Mouse (Mus musculus) forebrain, embryonic 10.5 days (tissue): ENCODE measurements at regions not wholly inside any gene's neighbourhood (a gene's known extent, or its start where the extent isn't known, plus 50 kb on each side); places are given as distances from the start of the nearest gene placed in this dataset.

Experiments used
- DNase-seq: peaks from one replicate; pipeline ENCODE4 v3.0.0-alpha.2; 2017; ENCODE audit warnings: low spot score; ENCODE audit errors: extremely low spot score
- H3K27ac ChIP-seq: fragments of 300-500 bp; sonication (generic); 2 replicates; pipeline ENCODE4 v1.5.1; 2016; ENCODE audit warnings: mild to moderate bottlenecking
- H3K27me3 ChIP-seq: fragments of 300-500 bp; sonication (generic); 2 replicates; pipeline ENCODE4 v1.6.1; 2016; ENCODE audit warnings: mild to moderate bottlenecking; ENCODE audit not compliant: poor library complexity, severe bottlenecking
- H3K36me3 ChIP-seq: fragments of 300-500 bp; sonication (generic); replicated peaks from 2 replicates; pipeline ENCODE4 v1.6.1; 2016; ENCODE audit warnings: mild to moderate bottlenecking, moderate library complexity
- H3K4me1 ChIP-seq: fragments of 300-500 bp; sonication (generic); 2 replicates; pipeline ENCODE4 v1.6.1; 2016
- H3K4me3 ChIP-seq: fragments of 300-500 bp; sonication (generic); 2 replicates; pipeline ENCODE4 v1.5.1; 2016; ENCODE audit warnings: mild to moderate bottlenecking, moderate library complexity
- H3K9me3 ChIP-seq: fragments of 300-500 bp; sonication (generic); 2 replicates; pipeline ENCODE4 v1.6.1; 2016; ENCODE audit warnings: mild to moderate bottlenecking, moderate library complexity
- WGBS: fragments of 180-500 bp; shearing (Covaris S2); methylation state at CpG from one replicate; pipeline ENCODE4 v1.1.7; 2016; 5-methylcytosine and 5-hydroxymethylcytosine counted together

DNA sequence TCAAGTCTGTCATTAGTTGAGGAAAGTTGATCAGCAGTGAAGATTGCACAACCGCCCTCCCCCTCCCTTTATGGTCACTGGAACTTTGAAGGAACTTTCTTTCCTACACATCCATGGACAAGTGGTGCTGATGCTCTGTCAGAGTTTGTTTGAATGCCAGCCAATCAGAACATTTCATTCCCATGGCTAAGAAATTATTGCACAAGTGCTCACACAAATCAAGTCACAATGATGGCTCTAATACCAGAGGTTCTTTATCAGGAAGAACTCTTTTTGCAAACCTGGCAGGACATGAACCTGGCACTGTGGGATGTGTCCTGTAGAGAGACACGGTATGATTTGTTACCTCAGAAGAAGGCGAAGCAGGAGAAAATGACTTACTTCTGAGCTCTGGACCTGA is 54.3 kb upstream of the Spry2 start:
- no peak for DNase-seq

DNA sequence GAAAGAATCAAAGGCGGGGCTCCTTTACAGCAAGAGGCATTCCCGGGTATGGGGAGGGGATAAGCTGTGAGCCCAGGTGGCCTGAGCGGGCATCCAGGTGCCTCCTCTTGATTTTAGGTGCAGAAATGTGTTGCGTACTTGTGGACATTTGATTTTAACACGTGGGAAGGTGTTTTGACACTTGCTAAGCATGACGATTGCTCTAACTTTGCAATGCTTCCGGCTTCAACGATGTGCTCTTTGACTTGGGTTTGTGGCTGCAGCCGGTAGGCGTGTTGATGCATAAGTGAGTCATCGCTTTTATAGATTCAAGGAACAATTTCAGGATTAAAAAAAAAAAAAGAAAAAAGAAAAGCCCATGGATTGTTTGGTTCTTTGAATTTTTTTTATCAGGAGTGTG is 58.5 kb upstream of the Spry2 start:
- Histone ChIP-seq H3K4me3 (no peak overlapping the region), H3K36me3 (no peaks in the 10 kb centered on the region), H3K27me3 (no peaks in the 10 kb centered on the region), H3K4me1 (no peaks in the 10 kb centered on the region), H3K9me3 (no peaks in the 10 kb centered on the region), H3K27ac (no peak overlapping the region)
- WGBS, result 91% methylated on average over 11 of the region's 11 CpGs
- no peak for DNase-seq

More for the DNA sequence above, 54.3 kb upstream of the Spry2 start:
- WGBS, result 93% methylated on average over 3 of the region's 3 CpGs
- Histone ChIP-seq H3K27me3 (no peaks in the 10 kb centered on the region), H3K4me3 (no peak overlapping the region), H3K4me1 (no peaks in the 10 kb centered on the region), H3K9me3 (no peaks in the 10 kb centered on the region), H3K36me3 (no peaks in the 10 kb centered on the region), H3K27ac (no peak overlapping the region)

DNA sequence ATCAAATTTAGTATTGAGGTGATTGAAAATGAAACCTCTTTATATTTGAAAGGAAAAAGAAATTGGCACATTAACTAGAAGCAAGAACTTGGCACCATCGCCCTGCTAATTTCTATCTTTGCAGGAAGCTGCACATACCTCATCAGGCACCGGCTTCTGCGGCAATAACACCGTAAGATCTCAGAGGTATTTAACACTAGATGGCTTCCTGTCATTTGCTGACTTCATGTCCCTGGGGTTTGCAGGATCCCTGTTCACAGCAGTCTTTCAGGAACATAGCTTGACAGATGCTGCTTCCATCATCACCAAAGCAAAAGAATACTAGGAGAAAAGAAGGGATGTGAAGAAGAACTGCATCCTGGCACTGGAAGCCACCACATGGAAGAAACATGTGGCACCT is 60.2 kb upstream of the Spry2 start:
- no peak overlapping the region for H3K4me3 ChIP-seq
- 97% methylated on average over 4 of the region's 4 CpGs for WGBS
- no peak overlapping the region for H3K27ac ChIP-seq
- H3K4me1 ChIP-seq, result no peaks in the 10 kb centered on the region
- no peaks in the 10 kb centered on the region for H3K9me3 ChIP-seq
- no peaks in the 10 kb centered on the region for H3K27me3 ChIP-seq
- no peaks in the 10 kb centered on the region for H3K36me3 ChIP-seq
- no peak for DNase-seq

DNA sequence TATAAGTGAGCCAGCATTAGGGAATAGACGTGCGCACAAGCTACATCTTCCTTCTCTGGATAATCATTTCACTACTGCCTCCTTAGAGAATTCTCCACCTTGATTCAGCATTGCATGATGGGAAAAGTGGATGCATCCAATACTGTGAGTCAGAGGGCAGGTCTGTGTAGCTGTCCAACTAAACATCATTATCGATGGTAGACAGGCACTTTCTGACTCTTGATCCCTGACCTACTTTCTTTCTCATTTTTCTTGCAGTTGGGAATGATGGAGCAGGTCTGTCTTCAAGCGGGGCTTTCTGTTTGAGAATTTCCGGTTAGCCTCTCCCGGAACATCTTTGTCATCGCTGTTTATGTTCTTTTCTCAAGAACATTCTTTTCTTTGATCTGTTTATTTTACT is 61.4 kb upstream of the Spry2 start:
- no peak for DNase-seq
- H3K4me1 ChIP-seq, result no peaks in the 10 kb centered on the region
- H3K27ac ChIP-seq, result no peak overlapping the region
- no peaks in the 10 kb centered on the region for H3K9me3 ChIP-seq
- H3K36me3 ChIP-seq, result no peaks in the 10 kb centered on the region
- WGBS, result 94% methylated on average over 7 of the region's 7 CpGs
- H3K4me3 ChIP-seq, result no peak overlapping the region
- H3K27me3 ChIP-seq, result no peaks in the 10 kb centered on the region

DNA sequence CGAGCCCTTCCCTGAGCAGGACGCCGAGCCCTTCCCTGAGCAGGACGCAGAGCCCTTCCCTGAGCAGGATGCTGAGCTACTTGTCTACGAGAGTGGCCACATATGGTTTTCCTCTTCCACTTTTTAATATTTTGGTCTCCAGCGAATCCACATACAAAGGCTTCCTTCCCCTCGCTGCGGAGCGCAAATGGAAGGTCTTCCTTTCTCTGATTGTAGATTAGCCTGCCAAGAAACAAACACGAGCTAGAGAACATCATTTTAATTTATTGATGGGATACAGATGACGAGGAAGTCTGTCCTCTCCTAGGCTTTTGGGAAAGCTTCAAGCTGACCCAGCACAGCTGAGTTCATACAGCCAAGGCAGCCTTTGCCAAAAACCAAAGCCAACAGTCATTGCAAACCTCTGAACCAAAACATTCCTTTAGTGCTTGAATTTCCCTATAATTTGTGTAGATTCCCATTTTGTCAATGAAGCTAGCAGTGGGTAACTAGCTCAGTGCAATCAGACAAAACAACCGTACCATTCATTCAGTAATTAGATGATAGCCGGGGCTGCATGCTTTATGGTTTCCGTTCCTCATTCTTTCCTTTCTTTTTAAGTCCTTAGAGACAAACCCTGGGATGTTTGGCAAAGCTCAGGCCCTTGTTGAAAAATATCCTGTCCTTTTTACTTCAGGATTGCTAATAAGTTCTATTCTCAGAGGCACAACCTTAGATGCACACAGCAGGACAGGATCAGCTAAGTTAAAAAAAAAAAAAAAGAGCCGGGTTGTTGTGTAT is 83.1 kb upstream of the Spry2 start:
- 75% methylated on average over 15 of the region's 15 CpGs for WGBS
- no peak overlapping the region for H3K4me3 ChIP-seq
- H3K4me1 ChIP-seq, result peaks cover 18% of the 10 kb centered on the region
- no peak for DNase-seq
- no peaks in the 10 kb centered on the region; the same call in 1 of the 2 replicates for H3K9me3 ChIP-seq
- H3K36me3 ChIP-seq, result no peaks in the 10 kb centered on the region
- peak overlapping the region; percentile 49; the same call in 1 of the 2 replicates for H3K27ac ChIP-seq
- no peaks in the 10 kb centered on the region for H3K27me3 ChIP-seq

DNA sequence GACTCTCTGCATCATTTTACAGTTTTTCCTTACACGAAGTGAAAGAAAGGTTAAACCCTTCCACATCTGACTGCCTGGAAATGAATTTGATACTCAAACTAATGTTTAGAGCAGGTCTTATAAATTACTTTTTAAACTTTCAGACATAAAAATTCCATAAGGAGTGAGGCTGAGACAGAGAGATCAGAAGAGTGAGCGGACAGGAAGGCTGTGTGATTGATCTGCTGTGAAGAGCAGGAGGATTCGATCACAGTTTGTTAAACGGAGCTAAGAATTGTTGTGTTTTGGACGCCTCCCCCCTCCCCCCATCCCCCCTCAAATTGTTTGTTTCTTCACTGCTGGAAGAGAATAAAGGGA is 83.7 kb upstream of the Spry2 start:
- WGBS, result 54% methylated on average over 5 of the region's 5 CpGs
- H3K27ac ChIP-seq, result no peak overlapping the region
- no peak for DNase-seq
- H3K4me1 ChIP-seq, result peaks cover 18% of the 10 kb centered on the region
- no peaks in the 10 kb centered on the region; the same call in 1 of the 2 replicates for H3K9me3 ChIP-seq
- H3K27me3 ChIP-seq, result no peaks in the 10 kb centered on the region
- no peak overlapping the region for H3K4me3 ChIP-seq
- no peaks in the 10 kb centered on the region for H3K36me3 ChIP-seq

DNA sequence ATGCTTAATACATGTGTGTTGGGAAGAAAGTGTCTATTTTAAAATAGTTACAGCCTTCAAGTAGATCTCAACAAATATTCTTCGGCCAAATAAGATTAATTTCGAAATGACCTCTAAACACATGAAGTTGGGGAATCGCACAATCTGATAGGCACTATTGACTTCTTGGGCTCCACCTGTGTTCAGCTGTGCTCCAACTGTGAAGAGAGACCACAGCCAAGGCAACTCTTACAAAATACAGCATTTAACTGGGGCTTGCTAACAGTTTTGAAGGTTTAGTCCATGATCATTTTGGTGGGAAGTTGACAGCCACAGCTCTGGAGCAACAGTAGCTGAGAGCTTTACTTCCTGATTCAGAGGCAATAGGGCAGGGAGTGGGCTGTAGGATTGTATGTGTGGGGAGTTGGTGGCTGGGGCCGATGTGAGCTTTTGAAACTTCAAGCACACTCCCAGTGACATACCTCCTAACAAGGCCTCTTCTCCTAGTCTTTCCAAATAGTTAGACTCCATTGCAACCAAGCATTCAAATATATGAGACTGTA is 90.8 kb upstream of the Spry2 start:
- DNase-seq, result no peak
- H3K4me1 ChIP-seq, result no peaks in the 10 kb centered on the region
- H3K4me3 ChIP-seq, result no peak overlapping the region
- no peaks in the 10 kb centered on the region for H3K27me3 ChIP-seq
- H3K9me3 ChIP-seq, result no peaks in the 10 kb centered on the region
- H3K36me3 ChIP-seq, result no peaks in the 10 kb centered on the region
- WGBS, result 95% methylated on average over 4 of the region's 4 CpGs
- H3K27ac ChIP-seq, result no peak overlapping the region

DNA sequence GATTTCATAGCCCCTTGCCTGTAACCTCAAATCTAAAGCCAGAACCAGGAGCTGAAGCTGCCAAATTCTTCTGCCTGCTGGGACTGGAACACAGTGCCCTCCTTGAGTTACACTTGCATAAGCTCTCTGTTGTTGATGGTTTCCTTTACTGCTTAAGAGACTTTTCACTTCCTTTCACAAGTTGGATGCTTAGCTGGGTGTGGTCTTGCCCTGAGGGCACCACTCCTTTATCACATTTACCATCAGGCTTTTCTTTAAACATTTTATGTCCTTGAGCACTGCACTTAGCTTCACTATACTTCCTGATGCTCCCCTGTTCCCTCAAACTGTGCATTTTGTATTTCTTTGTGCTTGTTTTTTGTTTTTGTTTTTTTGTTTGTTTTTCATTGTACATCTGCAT is 92.1 kb upstream of the Spry2 start:
- Histone ChIP-seq H3K4me3 (no peak overlapping the region), H3K27ac (no peak overlapping the region), H3K36me3 (no peaks in the 10 kb centered on the region), H3K27me3 (no peaks in the 10 kb centered on the region), H3K9me3 (no peaks in the 10 kb centered on the region), H3K4me1 (no peaks in the 10 kb centered on the region)
- no peak for DNase-seq

DNA sequence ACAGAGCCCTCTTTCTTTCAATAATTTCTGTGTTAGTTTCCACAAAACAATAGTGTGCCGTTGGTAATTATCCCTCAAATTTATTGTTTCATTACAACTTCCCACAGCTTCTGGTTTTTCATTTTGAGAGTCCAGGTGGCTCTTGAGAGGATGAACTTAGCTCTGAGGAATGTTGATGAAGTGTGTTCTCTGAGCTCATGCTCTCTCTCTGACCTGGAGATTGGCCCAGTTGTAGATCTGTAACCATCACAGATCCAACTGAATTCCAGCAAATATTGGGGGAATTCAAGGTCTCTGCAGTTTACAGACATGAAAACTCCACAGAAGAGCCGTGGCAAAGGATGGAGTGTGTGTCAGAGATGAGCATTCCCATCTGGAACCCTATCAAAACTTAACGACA is 96.5 kb upstream of the Spry2 start:
- 88% methylated on average over 3 of the region's 3 CpGs for WGBS
- Histone ChIP-seq H3K27me3 (no peaks in the 10 kb centered on the region), H3K36me3 (no peaks in the 10 kb centered on the region), H3K27ac (no peak overlapping the region), H3K4me1 (no peaks in the 10 kb centered on the region), H3K4me3 (no peak overlapping the region), H3K9me3 (no peaks in the 10 kb centered on the region)
- DNase-seq, result no peak

DNA sequence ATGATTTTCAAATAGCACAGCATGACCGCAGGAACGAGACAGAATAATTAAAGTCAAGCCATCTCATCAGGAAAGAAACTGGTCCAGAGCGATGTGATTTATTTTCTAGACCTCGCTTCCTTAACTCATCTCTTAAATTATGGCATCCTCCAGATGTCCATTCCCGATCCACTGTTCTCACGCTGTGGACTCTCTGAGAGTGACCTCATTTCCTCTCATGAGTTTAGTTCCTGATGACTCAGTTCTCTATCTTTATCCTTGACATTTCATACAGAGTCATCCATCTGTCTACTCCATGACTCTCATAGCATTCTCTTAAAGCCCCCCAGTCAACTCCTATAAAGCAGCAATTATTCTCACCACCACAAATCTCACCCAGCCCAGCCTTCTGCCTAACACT is 103.2 kb upstream of the Spry2 start:
- Histone ChIP-seq H3K9me3 (no peaks in the 10 kb centered on the region), H3K27ac (no peak overlapping the region), H3K4me3 (no peak overlapping the region), H3K4me1 (no peaks in the 10 kb centered on the region), H3K36me3 (no peaks in the 10 kb centered on the region), H3K27me3 (no peaks in the 10 kb centered on the region)
- WGBS, result 89% methylated on average over 6 of the region's 6 CpGs
- DNase-seq, result no peak

DNA sequence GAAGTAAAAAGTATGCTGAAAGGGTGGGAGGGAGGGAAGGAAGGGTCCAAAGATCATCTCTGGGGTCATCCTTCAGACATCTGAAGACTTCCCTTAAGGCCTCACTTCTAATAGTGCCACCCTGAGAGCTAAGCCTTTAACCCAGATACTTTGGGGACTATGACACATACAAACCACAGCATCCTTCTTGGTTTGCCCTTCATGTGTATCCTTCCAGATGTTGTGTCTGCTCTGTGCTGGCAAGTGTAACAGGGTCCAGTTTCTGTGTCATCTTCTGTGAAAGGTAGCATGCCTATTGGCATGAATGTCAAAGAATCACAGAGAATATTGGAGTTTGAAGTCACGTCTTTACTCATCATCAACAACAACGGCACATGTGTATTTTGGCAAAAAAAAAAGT is 98.2 kb upstream of the Trim52 start:
- Histone ChIP-seq H3K36me3 (no peaks in the 10 kb centered on the region), H3K4me1 (no peaks in the 10 kb centered on the region), H3K9me3 (no peaks in the 10 kb centered on the region), H3K27me3 (no peaks in the 10 kb centered on the region), H3K4me3 (no peak overlapping the region), H3K27ac (no peak overlapping the region)
- 92% methylated on average over 2 of the region's 2 CpGs for WGBS
- DNase-seq, result no peak

DNA sequence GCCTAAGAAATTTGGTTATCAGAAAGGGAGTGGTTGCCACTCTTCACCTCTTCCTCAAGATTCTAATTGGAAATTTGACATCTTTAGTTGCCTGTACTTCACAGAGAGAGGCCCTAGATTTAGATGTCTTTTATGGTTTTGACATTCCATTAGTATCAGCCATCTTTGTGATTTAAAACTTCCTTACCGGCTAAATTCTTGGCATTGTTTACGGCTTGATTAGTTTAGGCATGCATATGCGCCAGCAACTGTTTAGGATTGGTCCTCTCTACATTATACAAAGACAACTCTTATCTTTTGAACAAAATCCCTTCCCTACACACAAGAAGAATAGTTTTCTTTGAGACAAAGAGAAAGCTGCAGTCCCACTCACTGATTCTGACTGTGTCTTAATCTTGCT is 97.0 kb upstream of the Trim52 start:
- Histone ChIP-seq H3K4me1 (no peaks in the 10 kb centered on the region), H3K36me3 (no peaks in the 10 kb centered on the region), H3K9me3 (no peaks in the 10 kb centered on the region), H3K27ac (no peak overlapping the region), H3K27me3 (no peaks in the 10 kb centered on the region), H3K4me3 (no peak overlapping the region)
- no peak for DNase-seq
- 86% methylated on average over 3 of the region's 3 CpGs for WGBS

DNA sequence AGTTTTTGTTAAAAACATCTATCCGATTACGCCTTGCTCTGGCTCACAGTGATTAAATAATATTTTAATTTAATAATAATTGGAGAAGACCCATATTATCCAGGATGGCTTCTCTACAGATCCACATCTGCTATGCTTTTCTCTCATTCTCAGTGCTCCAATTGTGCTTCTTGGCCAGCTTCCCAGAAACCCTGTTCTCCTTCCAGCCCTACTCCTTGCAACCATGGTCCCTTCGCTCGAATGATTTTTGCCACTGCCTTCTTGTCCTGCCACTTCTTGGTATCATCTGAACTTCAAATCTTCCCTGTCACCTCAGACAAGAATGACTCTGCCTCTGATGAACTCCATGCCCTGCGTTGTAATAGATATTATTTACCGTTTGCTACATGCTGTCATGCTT is 95.0 kb upstream of the Trim52 start:
- Histone ChIP-seq H3K4me1 (no peaks in the 10 kb centered on the region), H3K4me3 (no peak overlapping the region), H3K36me3 (no peaks in the 10 kb centered on the region), H3K27ac (no peak overlapping the region), H3K9me3 (no peaks in the 10 kb centered on the region), H3K27me3 (no peaks in the 10 kb centered on the region)
- DNase-seq, result no peak
- WGBS, result 96% methylated on average over 6 of the region's 6 CpGs

DNA sequence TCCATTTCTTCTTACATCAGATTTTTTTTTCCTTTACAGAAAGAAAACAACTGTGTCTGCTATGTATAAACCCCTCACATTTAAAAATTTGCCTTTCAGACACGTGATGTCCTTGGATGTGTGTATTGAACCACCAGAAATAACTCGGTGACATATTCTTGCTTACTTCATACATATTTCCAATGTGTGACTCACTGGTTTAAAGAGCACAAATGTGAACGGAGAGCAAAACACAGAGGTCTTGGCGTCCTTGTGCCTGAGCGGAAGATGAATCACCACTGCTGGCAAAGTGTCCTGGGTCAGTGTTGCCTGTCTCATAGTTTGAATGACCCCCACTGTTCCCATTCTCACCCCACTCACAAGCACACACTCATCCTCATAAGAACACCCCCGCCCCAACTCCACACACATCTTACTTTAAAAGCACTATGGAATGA is 94.0 kb upstream of the Trim52 start:
- WGBS, result 90% methylated on average over 6 of the region's 6 CpGs
- Histone ChIP-seq H3K36me3 (no peaks in the 10 kb centered on the region), H3K4me3 (no peak overlapping the region), H3K27ac (no peak overlapping the region), H3K27me3 (no peaks in the 10 kb centered on the region), H3K9me3 (no peaks in the 10 kb centered on the region), H3K4me1 (no peaks in the 10 kb centered on the region)
- DNase-seq, result no peak
